ENCODE assay signal across 8 mouse cellular contexts in genomic region chr11:97994539-97995100, GRCm38 (mm10). TPM values are rescaled to one million over a fixed set of nuclear protein-coding genes. Genes with fewer than 3 reads are reported as not detected.
DNase-seq lines count a peak whose midpoint lies in the region; ATAC-seq and TF ChIP-seq lines count a peak whose summit lies in the region.

No protein-coding gene starts in this region.

- H3K36me3 ChIP-seq in hindbrain, embryonic 16.5 days (ENCODE audit: control insufficient read depth, insufficient read depth, low read length), result no peaks in the 10 kb centered on the region
- no peaks in the 10 kb centered on the region for H3K36me3 ChIP-seq in liver, embryonic 13.5 days

- peak overlapping the region; percentile 71 for H3K27ac ChIP-seq in gastrocnemius, adult 2 months
- H3K27ac ChIP-seq in hindbrain, embryonic 16.5 days (ENCODE audit: low read depth, low read length), result no peak overlapping the region
- no peak overlapping the region for H3K27ac ChIP-seq in liver, embryonic 13.5 days

- peak; percentile 64 for ATAC-seq in hindbrain, embryonic 16.5 days
- ATAC-seq in liver, embryonic 13.5 days (ENCODE audit: low read depth), result peak; percentile 71

- H3K9me3 ChIP-seq in hindbrain, embryonic 16.5 days (ENCODE audit: control insufficient read depth, low read length), result no peaks in the 10 kb centered on the region
- no peaks in the 10 kb centered on the region for H3K9me3 ChIP-seq in liver, embryonic 13.5 days (replicated peaks)

- H3K27me3 ChIP-seq in hindbrain, embryonic 16.5 days (replicated peaks; ENCODE audit: control insufficient read depth, insufficient read depth, low read length), result no peaks in the 10 kb centered on the region
- H3K27me3 ChIP-seq in liver, embryonic 13.5 days, result peaks cover 35% of the 10 kb centered on the region

- TF ChIP-seq CTCF in gastrocnemius, adult 2 months (IDR thresholded peaks at IDR 0.05), result peak; percentile 90

- WGBS in hindbrain, embryonic 16.5 days, result 9% methylated on average over 13 of the region's 13 CpGs
- WGBS in liver, embryonic 13.5 days (ENCODE audit: insufficient replicate concordance), result 1% methylated on average over 13 of the region's 13 CpGs

- peak overlapping the region; percentile 70 for H3K4me3 ChIP-seq in gastrocnemius, adult 2 months
- H3K4me3 ChIP-seq in hindbrain, embryonic 16.5 days (ENCODE audit: low read length), result peak overlapping the region; percentile 45
- peak overlapping the region; percentile 46 for H3K4me3 ChIP-seq in liver, embryonic 13.5 days (replicated peaks)

- intact Hi-C loops in left cerebral cortex, postnatal 4 days (cut with DNase I), result no loop called here
- intact Hi-C loops in gastrocnemius, adult 2 months (cut with DNase I), result no loop called here

- no peak overlapping the region for H3K9ac ChIP-seq in hindbrain, embryonic 16.5 days (ENCODE audit: low read depth, low read length)
- peak overlapping the region; percentile 49 for H3K9ac ChIP-seq in liver, embryonic 13.5 days

- peak; percentile 72 for DNase-seq in left cerebral cortex, postnatal 4 days
- no peak for DNase-seq in left cerebral cortex, adult 8-10 months (ENCODE audit: low spot score in 2 of 2)
- peak; percentile 68 for DNase-seq in cerebellum, adult 9-11 months
- DNase-seq in gastrocnemius, adult 2 months, result peak; percentile 89
- peak; percentile 70 for DNase-seq in liver, embryonic 13.5 days
- DNase-seq in naive thymus-derived CD4-positive, alpha-beta T cell, adult 2 months (ENCODE audit: low read depth), result peak; percentile 94
- peak; percentile 74 for DNase-seq in testis, postnatal 14 days (ENCODE audit: low spot score)

- H3K4me1 ChIP-seq in hindbrain, embryonic 16.5 days (ENCODE audit: control insufficient read depth, insufficient read depth, low read depth, low read length), result peaks cover 12% of the 10 kb centered on the region
- H3K4me1 ChIP-seq in liver, embryonic 13.5 days (replicated peaks), result peaks cover 60% of the 10 kb centered on the region

- H3K4me2 ChIP-seq in hindbrain, embryonic 16.5 days (ENCODE audit: low read length), result peak overlapping the region; percentile 84
- H3K4me2 ChIP-seq in liver, embryonic 13.5 days, result peak overlapping the region; percentile 67

RNA-seq across cellular contexts. Expression of gene Arl5c, which starts 1.4 kb away (rescaled TPM):
- total RNA-seq in left cerebral cortex, postnatal 4 days (2021), result 1 to 10 TPM; 2.2 to 2.5 TPM
- 1 to 10 TPM; 1.5 to 2.1 (median 1.7) TPM for total RNA-seq in left cerebral cortex, adult 8-10 months (2022)
- under 1 TPM; 0.31 to 0.47 TPM for total RNA-seq in gastrocnemius, adult 2 months (2021)
- polyA plus RNA-seq in hindbrain, embryonic 16.5 days (2015; fragmentation: Nextera tagmentation; extraction: Ambion mirVana), result 7.3 and 7.6 TPM in 2 replicates
- 10.8 and 12.8 TPM in 2 replicates for polyA plus RNA-seq in liver, embryonic 13.5 days (2015; fragmentation: Nextera tagmentation; extraction: Ambion mirVana)

RNA-seq across cellular contexts. Expression of gene Plxdc1, which starts 8.4 kb away (rescaled TPM):
- total RNA-seq in left cerebral cortex, postnatal 4 days (2021), result 1 to 10 TPM; 2.1 to 2.4 TPM
- total RNA-seq in left cerebral cortex, adult 8-10 months (2022), result 10 to 100 TPM; 41.2 to 46.2 (median 43.9) TPM
- total RNA-seq in gastrocnemius, adult 2 months (2021), result 1 to 10 TPM; 3.0 to 3.1 TPM
- 2.1 and 2.8 TPM in 2 replicates for polyA plus RNA-seq in hindbrain, embryonic 16.5 days (2015; fragmentation: Nextera tagmentation; extraction: Ambion mirVana)
- 0.45 and 0.58 TPM in 2 replicates for polyA plus RNA-seq in liver, embryonic 13.5 days (2015; fragmentation: Nextera tagmentation; extraction: Ambion mirVana)

RNA-seq across cellular contexts. Expression of gene Cacnb1, which starts 28.2 kb away (rescaled TPM):
- 100 to 1,000 TPM; 100 to 104 TPM for total RNA-seq in left cerebral cortex, postnatal 4 days (2021)
- 100 to 1,000 TPM; 127 to 142 (median 137) TPM for total RNA-seq in left cerebral cortex, adult 8-10 months (2022)
- 100 to 1,000 TPM; 199 to 214 TPM for total RNA-seq in gastrocnemius, adult 2 months (2021)
- polyA plus RNA-seq in hindbrain, embryonic 16.5 days (2015; fragmentation: Nextera tagmentation; extraction: Ambion mirVana), result 59.6 and 69.0 TPM in 2 replicates
- 0.73 and 0.88 TPM in 2 replicates for polyA plus RNA-seq in liver, embryonic 13.5 days (2015; fragmentation: Nextera tagmentation; extraction: Ambion mirVana)

RNA-seq across cellular contexts. Expression of gene Rpl19, which starts 31.9 kb away (rescaled TPM):
- 100 to 1,000 TPM; 711 to 733 TPM for total RNA-seq in left cerebral cortex, postnatal 4 days (2021)
- total RNA-seq in left cerebral cortex, adult 8-10 months (2022), result 100 to 1,000 TPM; 564 to 674 (median 627) TPM
- 100 to 1,000 TPM; 404 to 490 TPM for total RNA-seq in gastrocnemius, adult 2 months (2021)
- polyA plus RNA-seq in hindbrain, embryonic 16.5 days (2015; fragmentation: Nextera tagmentation; extraction: Ambion mirVana), result 578 and 612 TPM in 2 replicates
- polyA plus RNA-seq in liver, embryonic 13.5 days (2015; fragmentation: Nextera tagmentation; extraction: Ambion mirVana), result 791 and 820 TPM in 2 replicates

RNA-seq across cellular contexts. Expression of gene Stac2, which starts 58.6 kb away (rescaled TPM):
- 10 to 100 TPM in 1 of 2 experiments, 1 to 10 TPM in 1; 8.7 to 11.7 TPM for total RNA-seq in left cerebral cortex, postnatal 4 days (2021)
- 100 to 1,000 TPM in 1 of 4 experiments, 10 to 100 TPM in 3; 83.1 to 109 (median 94.1) TPM for total RNA-seq in left cerebral cortex, adult 8-10 months (2022)
- under 1 TPM in 1 of 2 experiments, not detected in 1; 0.11 TPM for total RNA-seq in gastrocnemius, adult 2 months (2021)
- 7.9 and 9.8 TPM in 2 replicates for polyA plus RNA-seq in hindbrain, embryonic 16.5 days (2015; fragmentation: Nextera tagmentation; extraction: Ambion mirVana)
- polyA plus RNA-seq in liver, embryonic 13.5 days (2015; fragmentation: Nextera tagmentation; extraction: Ambion mirVana), result 0.05 TPM in 1 of 2 replicates, not detected in the other

Comparison
In these comparisons a context has a peak if more than half of its experiments do, and no peak if none do; other contexts are left out.
1. DNase-seq: peak in left cerebral cortex, postnatal 4 days (single experiment), cerebellum, adult 9-11 months (single experiment), gastrocnemius, adult 2 months (single experiment), liver, embryonic 13.5 days (single experiment), naive thymus-derived CD4-positive, alpha-beta T cell, adult 2 months (single experiment) and testis, postnatal 14 days (single experiment); none in left cerebral cortex, adult 8-10 months (0 of 2).
2. RNA of gene Plxdc1, which starts 8.4 kb away (total RNA-seq): 41.2 to 46.2 TPM in left cerebral cortex, adult 8-10 months; 3.0 to 3.1 TPM in gastrocnemius, adult 2 months and 2.1 to 2.4 TPM in left cerebral cortex, postnatal 4 days; every median in the first group is over 10 times any median in the second.
3. Peak in every context shown above with its lines, with median percentiles within 50 percentile points of each other: H3K4me3 ChIP-seq.